Mouse (Mus musculus) thymus, postnatal 10 days (tissue): Measurements from ENCODE around the gene Cbx4.

Experiments used
- DNase-seq, 2 experiments: peaks; one replicate each; pipeline ENCODE4 v3.0.0; 2021; ENCODE audit warnings: low spot score in 2 of 2

The Cbx4 gene

GRCm38 (mm10) chr11:119086144-119086971 is at the start of gene Cbx4:
Gene Cbx4 (minus strand): TSS chr11:119086221.
- peak; percentile 91 to 93 for DNase-seq

- DNase-seq, result peak in 1 of 2 experiments; percentile 18
These were observed 48.6 kb upstream of the Cbx4 start for GRCm38 (mm10) chr11:119134586-119134985.

- peak; percentile 44 to 55 for DNase-seq
These were observed 47.6 kb upstream of the Cbx4 start for GRCm38 (mm10) chr11:119133437-119134221.

- no peak for DNase-seq
These were observed 46.4 kb upstream of the Cbx4 start for GRCm38 (mm10) chr11:119132198-119133035.

GRCm38 (mm10) chr11:119130081-119130765 is 44.2 kb upstream of the Cbx4 start:
- DNase-seq, result no peak

GRCm38 (mm10) chr11:119129281-119130058 is 43.4 kb upstream of the Cbx4 start:
- no peak for DNase-seq

- DNase-seq, result no peak
These were observed 42.8 kb upstream of the Cbx4 start for GRCm38 (mm10) chr11:119128668-119129280.

GRCm38 (mm10) chr11:119127686-119128473 is 41.9 kb upstream of the Cbx4 start:
- DNase-seq, result no peak

- DNase-seq, result no peak
These were observed 41.1 kb upstream of the Cbx4 start for GRCm38 (mm10) chr11:119127147-119127546.

- DNase-seq, result no peak
These were observed 40.2 kb upstream of the Cbx4 start for GRCm38 (mm10) chr11:119125929-119126861.

- DNase-seq, result no peak
These were observed 38.5 kb upstream of the Cbx4 start for GRCm38 (mm10) chr11:119124536-119124935.

- no peak for DNase-seq
These were observed 37.7 kb upstream of the Cbx4 start for GRCm38 (mm10) chr11:119123522-119124319.

- DNase-seq, result no peak
These were observed 36.4 kb upstream of the Cbx4 start for GRCm38 (mm10) chr11:119122396-119122795.

GRCm38 (mm10) chr11:119118905-119119304 is 32.9 kb upstream of the Cbx4 start:
- no peak for DNase-seq

- DNase-seq, result no peak
These were observed 31.9 kb upstream of the Cbx4 start for GRCm38 (mm10) chr11:119117945-119118344.

GRCm38 (mm10) chr11:119116992-119117391 is 31.0 kb upstream of the Cbx4 start:
- no peak for DNase-seq

- no peak for DNase-seq
These were observed 26.7 kb upstream of the Cbx4 start for GRCm38 (mm10) chr11:119112721-119113120.
